Mouse (Mus musculus) C3H10T1/2 (cell line): Measurements from ENCODE around the gene Camsap1. TPM values are rescaled to one million over a fixed set of nuclear protein-coding genes. Genes with fewer than 3 reads are reported as not detected.

Source experiments
- polyA plus RNA-seq, 2 experiments: library from polyadenylated mRNA; unstranded; fragments of >200 nt; fragmentation: generic; extraction: Trizol; gene quantifications; one replicate each; pipeline ENCODE4 v1.2.1; 2012; ENCODE audit warnings: missing spikeins in 2 of 2

Camsap1 gene
- 1 to 10 TPM; 1.3 to 7.8 TPM for polyA plus RNA-seq

GRCm38 (mm10) chr2:25983159-25983907 is at the start of gene Camsap1:
Camsap1 (minus strand) TSS chr2:25983282.

GRCm38 (mm10) chr2:26021561-26022257 is 38.6 kb upstream of the Camsap1 start, which contains the start of gene Ubac1:
Ubac1 (minus strand) TSS chr2:26021747.

Other genes with a start within 250 kb of the Camsap1 start
- not detected for gene Obp2b, start 246.3 kb downstream of the Camsap1 start, polyA plus RNA-seq
- not detected for gene Lcn3, start 217.7 kb downstream of the Camsap1 start, polyA plus RNA-seq
- gene Lcn11, start 206.3 kb downstream of the Camsap1 start, polyA plus RNA-seq = not detected
- gene Gm13539, start 201.0 kb downstream of the Camsap1 start, polyA plus RNA-seq = not detected
- gene Glt6d1, start 167.4 kb downstream of the Camsap1 start, polyA plus RNA-seq = not detected
- not detected for gene Lcn9, start 160.1 kb downstream of the Camsap1 start, polyA plus RNA-seq
- gene Sohlh1, start 136.0 kb downstream of the Camsap1 start, polyA plus RNA-seq = not detected
- under 1 TPM in 1 of 2 experiments, not detected in 1; 0.06 TPM for gene Kcnt1, start 119.5 kb downstream of the Camsap1 start, polyA plus RNA-seq
- 10 to 100 TPM; 44.8 to 51.9 TPM for gene Ubac1, start 38.5 kb upstream of the Camsap1 start, polyA plus RNA-seq
- 10 to 100 TPM in 1 of 2 experiments, 1 to 10 TPM in 1; 7.5 to 29.3 TPM for gene Nacc2, start 139.9 kb upstream of the Camsap1 start, polyA plus RNA-seq
- under 1 TPM in 1 of 2 experiments, not detected in 1; 0.02 TPM for gene Lhx3, start 225.0 kb upstream of the Camsap1 start, polyA plus RNA-seq